Mouse (Mus musculus): Measurements from ENCODE around the gene Lrmda.

Lrmda gene

DNA sequence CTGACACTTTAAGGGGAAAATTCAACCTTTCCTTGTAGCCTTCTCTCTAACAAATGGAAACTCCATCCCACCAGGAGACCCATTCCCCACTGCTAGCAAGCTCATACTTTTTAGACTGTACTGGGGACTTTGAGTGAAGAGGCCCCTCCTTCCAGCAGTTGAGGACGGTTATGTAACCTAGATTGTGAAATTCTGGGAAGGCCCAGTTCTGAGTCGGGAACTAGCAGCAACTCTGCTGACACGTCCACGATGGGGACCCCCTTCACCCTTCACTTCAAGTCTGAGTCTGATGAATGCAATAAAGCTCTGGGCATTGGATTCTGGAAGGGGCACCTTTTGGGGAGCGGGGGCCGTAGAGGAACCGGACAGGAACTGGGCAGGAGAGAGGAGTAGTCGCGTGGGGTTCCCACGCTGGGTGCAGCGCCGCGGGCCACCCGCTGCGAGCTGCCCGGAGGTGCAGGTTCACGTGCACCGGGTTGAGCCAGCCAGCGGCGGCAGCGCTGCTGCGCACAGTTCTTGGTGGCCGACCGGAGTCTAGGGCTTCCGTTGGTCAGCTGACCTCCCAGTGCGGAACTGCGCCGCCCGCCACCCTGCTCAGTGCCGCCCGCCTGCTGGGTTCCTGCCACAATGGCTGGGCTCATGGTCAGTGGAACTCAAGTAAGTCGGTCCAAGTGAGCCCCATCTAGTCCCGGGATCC is at the start of gene Lrmda:
TSS of gene Lrmda (plus strand) at position 461 of the 697 bp plus-strand sequence.
- DNase-seq (ENCODE audit: low spot score) = no peak

GRCm38 (mm10) chr14:21981462-21981861 is 38.0 kb upstream of the Lrmda start:
- no peak for DNase-seq (ENCODE audit: low spot score)

GRCm38 (mm10) chr14:21982096-21982591 is 37.4 kb upstream of the Lrmda start:
- no peak for DNase-seq (ENCODE audit: low spot score)

GRCm38 (mm10) chr14:21982592-21983310 is 36.8 kb upstream of the Lrmda start:
- DNase-seq (ENCODE audit: low spot score) = no peak

DNA sequence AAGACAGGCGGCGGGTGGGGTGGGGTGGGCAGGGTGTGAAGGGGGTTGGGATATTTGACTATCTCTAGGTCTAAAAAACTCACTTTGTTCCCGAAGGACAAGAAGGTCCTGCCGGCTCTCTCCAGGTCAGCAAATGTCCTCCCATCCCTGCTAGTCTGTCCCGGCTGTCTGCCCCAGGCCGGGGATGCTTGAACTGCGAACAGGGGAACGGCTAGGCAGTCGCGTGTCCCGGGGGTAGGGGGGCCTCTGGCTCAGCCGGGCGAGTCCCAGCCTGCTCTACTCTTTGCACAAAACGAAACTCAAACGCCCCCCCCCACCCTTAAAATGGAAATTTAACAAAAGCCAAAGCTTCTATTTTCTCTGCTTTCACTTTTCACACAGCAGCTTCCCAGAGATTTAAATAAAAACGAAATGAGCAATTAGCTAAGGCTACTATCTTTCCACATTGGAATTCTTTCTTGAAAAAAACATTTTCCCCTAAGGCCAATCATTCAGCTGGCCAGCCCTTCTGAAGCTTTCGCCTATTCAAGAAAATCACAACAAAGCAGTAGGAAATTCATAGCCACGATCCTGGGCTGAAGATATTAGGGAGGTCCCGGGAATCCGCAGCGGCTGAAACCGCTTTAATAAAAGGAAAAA is 36.1 kb upstream of the Lrmda start:
- no peak for DNase-seq (ENCODE audit: low spot score)

- DNase-seq (ENCODE audit: low spot score) = no peak
Observed at GRCm38 (mm10) chr14:21983950-21984730, 35.4 kb upstream of the Lrmda start.

- no peak for DNase-seq (ENCODE audit: low spot score)
Observed at GRCm38 (mm10) chr14:21984757-21985425, 34.6 kb upstream of the Lrmda start.

DNA sequence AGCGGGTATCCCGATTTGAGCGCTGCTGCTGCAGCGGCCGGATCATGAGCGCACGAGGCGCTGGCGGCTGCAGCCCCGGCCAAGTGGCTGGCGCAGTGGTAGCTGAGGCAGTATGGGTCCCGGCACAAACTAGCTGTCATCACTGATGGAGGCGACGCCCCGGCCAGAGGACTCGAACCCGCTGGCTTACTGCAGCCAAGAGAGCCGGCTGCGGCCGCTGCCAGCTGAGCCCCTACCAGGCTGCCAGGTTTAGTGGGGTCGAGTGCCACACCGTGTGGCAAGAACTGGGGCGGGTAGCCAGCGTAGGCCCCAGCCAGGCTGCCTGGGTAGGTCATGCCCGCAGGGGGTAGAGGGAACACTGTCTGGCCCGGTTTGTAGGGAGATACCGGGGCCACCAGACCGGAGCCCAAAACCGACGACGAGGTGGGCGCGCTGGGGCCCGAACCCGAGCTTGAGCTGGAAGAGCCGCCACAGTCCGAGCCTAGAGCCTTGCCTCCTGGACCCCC is 34.0 kb upstream of the Lrmda start:
- no peak for DNase-seq (ENCODE audit: low spot score)

- no peak for DNase-seq (ENCODE audit: low spot score)
Observed at GRCm38 (mm10) chr14:21985981-21986732, 33.4 kb upstream of the Lrmda start.

DNA sequence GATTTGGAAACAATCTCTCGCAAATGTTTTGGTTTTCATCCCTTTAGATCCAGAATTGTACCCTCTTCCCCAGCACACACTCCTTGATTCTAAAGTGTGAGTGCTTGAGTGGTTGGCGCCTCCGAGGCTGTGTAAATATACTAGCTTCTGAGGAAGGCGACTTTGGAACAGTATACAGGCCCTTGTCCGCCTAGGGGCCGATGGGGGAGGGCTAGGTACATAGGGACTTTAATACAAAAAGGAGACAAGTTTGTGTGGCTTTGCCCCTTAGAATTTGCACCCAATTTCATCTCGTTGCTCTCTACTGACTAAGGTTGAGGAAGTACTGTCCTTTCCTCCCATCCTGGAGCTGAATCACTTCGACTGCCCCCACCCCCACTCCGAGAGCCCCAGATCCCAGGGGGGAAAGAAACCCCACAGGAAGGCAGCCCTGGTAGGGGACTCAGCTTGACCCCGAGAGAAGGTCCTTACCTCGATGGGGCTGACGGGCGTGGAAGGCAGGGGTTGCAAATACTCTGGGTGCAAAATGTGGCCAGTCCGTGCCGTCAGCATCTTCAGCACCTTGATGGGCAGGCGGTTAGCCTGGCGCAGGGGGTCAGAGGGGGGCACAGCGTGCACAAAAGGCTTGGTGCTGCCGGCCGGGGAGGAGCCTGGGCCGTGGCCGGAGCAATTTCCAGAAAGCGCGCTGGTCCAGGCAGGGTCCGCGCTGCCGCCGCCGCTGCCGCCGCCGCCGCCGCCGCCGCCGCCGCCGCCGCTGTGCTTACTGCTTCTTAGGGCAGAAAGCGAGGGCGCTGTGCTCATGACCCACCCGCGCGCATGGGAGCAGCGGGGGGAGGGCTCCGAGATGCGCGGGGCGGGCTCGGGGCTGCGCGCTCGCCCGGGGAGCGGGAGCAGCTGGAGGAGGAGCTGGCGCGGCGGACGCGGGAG is 32.5 kb upstream of the Lrmda start:
- DNase-seq (ENCODE audit: low spot score) = no peak

DNA sequence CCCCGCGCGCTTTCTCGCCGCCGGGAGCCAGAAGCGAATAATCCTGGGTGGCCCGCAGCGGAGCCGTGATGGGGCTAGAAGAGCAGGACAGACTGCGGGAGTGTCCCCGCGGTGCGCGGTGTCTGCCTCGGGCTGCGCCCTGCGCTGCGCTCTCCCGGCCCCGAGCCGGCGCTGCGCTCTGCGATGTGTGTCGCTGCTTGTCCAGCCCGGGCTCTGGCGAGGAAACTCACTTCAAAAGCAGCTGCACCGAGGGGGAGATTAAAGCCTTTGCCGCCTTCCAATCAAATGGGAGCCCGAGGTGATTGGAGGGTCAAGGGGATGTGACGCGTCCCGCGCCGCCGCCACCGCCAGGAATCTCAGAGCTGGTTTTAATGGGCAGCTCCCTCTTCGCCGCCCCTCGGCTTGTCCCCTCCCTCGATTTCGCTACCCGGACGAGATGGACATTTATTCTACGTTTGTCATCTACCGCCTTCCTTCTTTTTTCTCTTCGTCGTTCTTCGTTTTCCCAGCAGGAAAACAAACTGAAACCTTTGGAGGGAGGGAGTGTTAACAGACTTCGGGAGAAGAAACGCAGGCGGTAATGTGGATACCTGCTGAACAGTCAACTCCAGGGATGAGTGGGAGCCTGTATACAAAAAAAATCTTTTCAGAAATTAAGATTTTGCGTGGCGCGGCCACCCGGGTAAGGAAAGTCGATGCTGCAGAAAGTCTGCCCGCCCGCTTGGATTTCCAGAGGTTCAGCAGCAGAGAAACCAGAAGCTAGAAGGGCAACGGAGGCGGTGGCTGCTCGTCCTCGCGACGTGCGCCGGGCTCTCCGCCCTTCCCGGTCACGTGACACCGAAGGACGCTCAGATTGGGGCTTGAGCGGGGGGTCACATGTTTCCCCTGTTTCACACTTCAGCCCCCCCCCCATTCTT is 31.6 kb upstream of the Lrmda start:
- DNase-seq (ENCODE audit: low spot score) = no peak

GRCm38 (mm10) chr14:21988577-21989290 is 30.8 kb upstream of the Lrmda start:
- DNase-seq (ENCODE audit: low spot score) = no peak

GRCm38 (mm10) chr14:21989291-21989913 is 30.1 kb upstream of the Lrmda start, which contains the start of gene Zfp503:
TSS of gene Zfp503 (minus strand) at chr14:21989601.
- DNase-seq (ENCODE audit: low spot score) = no peak

GRCm38 (mm10) chr14:21990321-21991021 is 29.0 kb upstream of the Lrmda start:
- no peak for DNase-seq (ENCODE audit: low spot score)

DNA sequence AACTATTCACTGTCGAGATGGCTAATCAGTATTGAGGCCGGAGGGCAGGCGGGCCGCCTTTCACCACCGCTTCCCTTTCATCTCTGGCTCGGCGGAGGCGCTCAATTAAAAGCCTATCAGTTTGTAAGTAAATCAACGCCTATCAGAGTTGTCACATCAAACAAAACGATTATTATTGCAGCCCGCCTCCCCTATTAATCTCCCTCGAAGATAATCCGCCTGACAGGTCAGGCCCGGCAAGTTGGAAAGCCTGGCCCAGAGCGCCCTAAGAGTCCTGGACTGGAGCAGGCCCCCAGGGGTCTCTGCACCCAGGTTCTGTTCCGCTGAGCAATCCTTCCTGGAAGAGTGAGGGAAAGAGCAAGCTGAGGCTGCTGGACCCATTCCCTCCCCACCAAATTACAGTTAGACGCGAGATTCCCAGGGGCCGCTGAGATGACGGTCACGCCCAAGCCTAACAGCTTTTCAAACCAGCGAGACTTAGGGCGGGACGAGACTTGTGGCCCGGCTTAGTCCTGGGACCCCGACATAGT is 28.2 kb upstream of the Lrmda start:
- DNase-seq (ENCODE audit: low spot score) = no peak

DNA sequence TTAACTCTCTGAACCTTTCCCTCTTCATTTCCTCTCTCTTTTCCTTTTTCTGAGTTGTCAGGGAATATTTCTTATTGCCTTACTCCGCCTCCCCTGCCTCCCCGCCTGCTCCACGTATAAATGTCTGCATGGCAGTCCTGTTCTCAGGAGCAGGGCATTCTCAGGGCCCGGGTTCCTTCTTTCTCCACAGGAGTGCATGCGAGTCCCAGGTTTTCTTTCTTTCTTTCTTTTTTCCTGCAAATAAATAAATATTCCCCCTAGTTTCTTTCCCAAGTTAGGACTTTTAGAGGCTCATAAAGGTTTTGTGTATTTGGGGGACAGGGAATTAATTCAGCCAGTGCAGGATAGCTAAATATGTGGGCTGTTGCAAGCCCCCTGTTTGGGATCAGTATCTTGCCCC is 27.7 kb upstream of the Lrmda start:
- DNase-seq (ENCODE audit: low spot score) = no peak
